Mouse (Mus musculus) urinary bladder, adult 2 months (tissue): ENCODE results near the gene Mrps17. TPM values are rescaled to one million over a fixed set of nuclear protein-coding genes. Genes with fewer than 3 reads are reported as not detected.
"Not testable (repeated sequence)": the region's sequence is repeated elsewhere in the genome, so short reads cannot be mapped to it uniquely, and the experiment has no call there.

ENCODE experiments used
- DNase-seq: peaks from one replicate; pipeline ENCODE4 v3.0.0; 2022; ENCODE audit warnings: low spot score
- polyA plus RNA-seq: library from polyadenylated mRNA; depleted of rRNA; stranded (reverse); fragments of >200 nt; gene quantifications from 2 replicates; pipeline ENCODE4 v1.2.3, GENCODE M21; 2012; rRNA removed

Gene Mrps17
- 79.1 and 92.5 TPM in 2 replicates for polyA plus RNA-seq

DNA sequence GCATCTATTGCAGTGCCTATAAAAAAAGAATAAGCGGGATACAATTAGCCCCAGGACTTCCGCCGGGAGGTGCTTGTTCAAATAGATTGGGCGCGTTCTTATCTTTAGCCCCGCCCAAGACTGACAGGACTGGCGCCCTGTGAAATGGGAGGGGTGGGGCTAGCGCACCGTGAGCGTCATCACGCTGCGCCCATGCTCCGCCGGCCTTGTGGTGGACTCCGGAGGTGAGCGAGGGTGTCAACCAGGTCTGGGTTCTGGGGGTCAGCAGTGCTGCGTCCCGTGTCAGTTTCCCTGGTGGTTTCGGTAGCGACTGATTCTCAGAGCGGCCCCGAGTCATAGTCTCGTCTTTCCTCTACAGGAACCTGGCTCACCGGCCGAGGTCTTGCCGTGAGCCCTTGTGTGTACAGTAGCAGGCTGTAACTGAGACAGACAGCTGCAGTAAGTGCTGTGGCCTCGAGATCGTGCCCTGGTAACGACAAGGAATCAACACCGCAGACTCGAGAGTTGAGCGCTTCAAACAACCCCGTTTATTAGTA, at the start of gene Mrps17:
Gene Mrps17, plus strand, starts transcription at position 172 of the 536 bp plus-strand sequence.
- peak; percentile 80 for DNase-seq

GRCm38 (mm10) chr5:129666271-129666909, 48.9 kb upstream of the Mrps17 start:
- no peak for DNase-seq

- DNase-seq: no peak
These were observed 47.4 kb upstream of the Mrps17 start for GRCm38 (mm10) chr5:129667851-129668250.

DNA sequence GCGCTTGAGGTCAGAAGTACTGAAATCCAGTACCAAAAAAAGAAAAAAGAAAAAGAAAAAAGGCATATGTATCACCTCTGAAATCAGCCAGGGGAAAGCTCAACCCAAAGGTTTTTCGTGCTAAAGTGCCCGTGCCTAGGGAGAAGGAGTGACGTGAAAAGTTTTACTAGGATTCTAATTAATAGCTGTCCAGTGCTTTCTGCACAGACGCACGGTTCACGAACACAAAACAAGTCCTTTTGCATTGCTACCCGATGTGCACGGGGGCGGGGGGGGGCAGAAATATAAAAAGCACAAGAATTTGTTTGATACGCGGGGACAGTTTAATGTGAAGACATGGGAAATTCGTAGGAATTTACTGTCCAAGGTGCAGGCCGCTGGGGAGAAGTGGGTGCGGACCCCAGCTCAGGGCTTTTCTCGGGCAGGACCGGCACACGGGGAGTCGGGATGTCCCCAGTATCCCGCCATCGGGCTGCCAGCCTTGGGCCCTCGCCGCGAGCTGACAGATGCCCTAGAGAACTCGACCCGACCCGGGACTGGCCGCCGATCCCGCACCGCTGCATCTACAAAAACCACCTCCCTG, 45.8 kb upstream of the Mrps17 start:
- no peak for DNase-seq

DNA sequence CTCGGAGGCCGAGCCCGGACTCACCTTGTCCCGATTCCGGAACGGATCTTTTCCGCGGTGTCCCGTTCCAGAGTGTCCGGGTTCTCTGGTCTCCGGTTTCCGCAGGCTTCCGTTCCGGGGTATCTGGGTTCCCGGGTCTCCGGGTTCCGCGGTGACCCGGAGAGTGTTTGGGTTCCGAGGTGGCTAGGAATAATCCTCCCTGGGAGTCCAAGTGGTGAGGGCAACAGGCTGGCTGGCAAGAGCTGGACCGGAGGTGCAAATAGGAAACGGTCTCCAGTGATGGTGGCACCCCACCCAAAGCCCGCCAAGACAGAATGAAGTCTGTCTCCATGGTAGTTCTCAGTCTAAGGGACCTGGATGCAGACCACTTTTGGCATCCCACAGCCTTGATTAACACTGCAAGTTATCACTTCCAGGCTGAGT, 45.2 kb upstream of the Mrps17 start, which contains the start of gene Zfp11:
Gene Zfp11, minus strand, starts transcription at position 64 of the 423 bp plus-strand sequence.
- peak; percentile 74 for DNase-seq

GRCm38 (mm10) chr5:129685141-129685540, 30.2 kb upstream of the Mrps17 start:
- DNase-seq: not testable (repeated sequence)

DNA sequence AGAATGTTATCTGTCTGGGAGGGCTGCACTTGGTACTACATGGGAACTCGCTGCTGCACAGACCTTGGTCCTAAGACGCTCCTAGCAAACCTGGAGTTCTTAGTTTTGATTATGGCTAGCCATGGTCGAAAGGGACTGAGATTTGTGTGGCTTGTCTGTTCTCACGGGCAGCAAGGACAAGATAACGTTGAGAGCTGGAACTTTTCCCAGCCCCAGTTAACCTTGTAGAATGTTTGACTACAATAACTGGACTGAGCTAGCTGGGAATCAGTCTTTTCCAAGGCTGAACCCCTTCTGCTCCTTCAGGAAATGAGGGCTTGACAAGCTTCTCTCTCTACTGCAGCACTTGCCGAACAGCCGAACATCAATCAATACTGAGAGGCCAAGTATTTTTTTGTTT, 27.7 kb upstream of the Mrps17 start:
- DNase-seq: no peak

- no peak for DNase-seq
These were observed 24.8 kb upstream of the Mrps17 start for GRCm38 (mm10) chr5:129690528-129690927.

- DNase-seq: no peak
These were observed 14.8 kb upstream of the Mrps17 start for GRCm38 (mm10) chr5:129700506-129700905.

DNA sequence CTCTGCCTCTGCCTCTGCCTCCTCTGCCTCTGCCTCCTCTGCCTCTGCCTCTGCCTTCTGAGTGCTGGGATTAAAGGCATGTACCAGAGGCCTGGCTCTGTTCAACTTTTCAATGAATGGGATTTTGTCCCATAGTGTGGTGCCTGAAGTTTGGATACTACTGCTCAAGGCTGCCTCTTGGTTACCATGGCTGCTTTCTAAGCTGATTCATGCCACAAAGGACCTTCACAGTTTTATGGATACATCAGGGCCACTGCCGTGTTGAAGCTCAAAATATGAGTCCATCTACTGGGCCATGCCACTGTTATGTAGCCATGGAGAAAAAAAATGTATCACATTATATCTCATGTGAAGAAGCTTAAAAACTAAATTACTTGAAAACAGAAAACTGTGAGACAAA, 13.6 kb upstream of the Mrps17 start:
- DNase-seq: no peak

DNA sequence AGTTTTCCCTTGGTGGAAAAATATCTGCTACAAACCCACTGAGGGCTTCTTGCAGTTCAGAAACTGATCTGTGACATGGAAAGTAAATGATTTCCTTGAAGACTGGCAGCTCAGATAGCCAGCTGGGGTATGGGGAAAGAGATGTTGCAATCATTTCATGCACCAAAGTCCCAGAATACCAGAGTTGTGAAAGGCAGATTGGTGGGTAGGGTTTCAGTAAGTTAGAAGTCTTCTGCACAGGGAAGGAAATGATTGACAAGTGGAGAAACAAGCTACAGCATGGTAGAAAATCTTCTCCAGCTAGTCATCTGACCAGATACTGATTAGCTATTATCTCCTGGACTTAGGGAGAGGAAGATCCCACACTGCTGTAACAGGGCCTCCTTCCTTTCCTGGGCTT, 11.9 kb upstream of the Mrps17 start:
- no peak for DNase-seq

GRCm38 (mm10) chr5:129708412-129708811, 6.9 kb upstream of the Mrps17 start, which contains the start of gene Sept14:
Sept14 (minus strand) TSS chr5:129708512.
- DNase-seq: no peak

GRCm38 (mm10) chr5:129717016-129717415, 1.7 kb downstream of the Mrps17 start:
- no peak for DNase-seq

DNA sequence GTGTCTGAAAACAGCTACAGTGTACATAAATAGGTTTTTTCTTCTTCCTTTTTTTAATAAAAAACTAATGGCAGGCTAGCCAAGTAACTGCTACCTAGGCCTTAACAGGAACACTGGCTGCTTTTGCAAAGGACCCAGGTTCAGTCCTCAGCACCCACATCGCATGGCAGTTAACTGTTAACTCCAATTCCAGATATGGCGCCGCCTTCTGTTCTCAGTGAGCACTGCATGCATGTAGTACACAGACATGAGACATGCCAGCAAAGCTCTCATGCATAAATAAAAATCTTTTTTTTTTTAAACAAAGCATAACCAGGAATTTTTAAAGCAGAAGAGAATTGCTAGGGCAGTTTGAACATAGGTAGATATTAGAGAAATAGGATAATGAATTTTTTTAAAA, 4.9 kb downstream of the Mrps17 start:
- no peak for DNase-seq

DNA sequence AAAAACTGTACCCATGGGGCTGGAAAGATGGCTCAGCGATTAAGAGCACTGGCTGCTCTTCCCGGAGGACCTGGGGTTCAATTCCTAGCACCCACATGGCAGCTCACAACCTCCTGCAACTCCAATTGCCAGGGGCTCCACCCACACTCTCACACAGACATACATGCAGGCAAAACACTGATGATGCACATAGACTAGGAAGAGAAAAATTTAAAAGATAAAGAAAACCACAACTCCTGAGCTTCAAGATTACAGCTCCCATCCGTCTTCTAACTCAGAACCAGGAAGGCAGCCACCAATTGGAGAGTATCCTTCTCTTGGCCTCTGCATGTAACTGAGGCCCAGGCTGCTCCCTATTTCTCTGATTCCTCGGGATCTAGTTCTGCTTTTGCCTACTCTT, 9.0 kb downstream of the Mrps17 start:
- DNase-seq: no peak

- DNase-seq: peak; percentile 96
These were observed 9.8 kb downstream of the Mrps17 start, which contains the start of gene Nipsnap2 for GRCm38 (mm10) chr5:129724834-129725773. Nipsnap2 (plus strand) TSS chr5:129725063.

GRCm38 (mm10) chr5:129725774-129726392, 10.6 kb downstream of the Mrps17 start:
- no peak for DNase-seq

DNA sequence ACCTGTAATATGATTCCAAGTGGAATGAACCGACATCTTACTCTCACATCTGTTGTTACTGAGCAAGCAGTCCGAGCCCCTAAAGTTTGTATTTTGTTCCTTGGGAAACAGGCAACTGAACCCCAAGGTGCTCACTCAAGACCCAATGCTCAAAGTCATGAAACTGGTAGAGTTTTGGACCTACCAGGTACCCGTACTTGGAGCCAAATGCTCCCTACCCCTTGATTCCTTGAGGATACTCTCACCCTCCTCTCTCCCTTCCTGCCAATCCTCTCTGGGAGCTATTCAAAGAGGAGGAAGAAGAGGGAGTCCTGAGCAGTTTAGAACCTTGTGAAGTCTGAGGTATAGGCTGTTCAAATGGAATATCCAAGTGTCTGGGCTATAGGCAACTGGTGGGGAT, 11.5 kb downstream of the Mrps17 start:
- no peak for DNase-seq

- no peak for DNase-seq
These were observed 14.0 kb downstream of the Mrps17 start for GRCm38 (mm10) chr5:129729286-129729685.

- DNase-seq: peak; percentile 26
These were observed 15.0 kb downstream of the Mrps17 start for GRCm38 (mm10) chr5:129730344-129730743.

- DNase-seq: no peak
These were observed 15.7 kb downstream of the Mrps17 start for GRCm38 (mm10) chr5:129731021-129731420.

GRCm38 (mm10) chr5:129740976-129741375, 25.7 kb downstream of the Mrps17 start:
- DNase-seq: no peak
